Mouse (Mus musculus) lung, postnatal 36 days (tissue): ENCODE data around the gene Krt10.

Experiments
- DNase-seq: peaks from one replicate; pipeline ENCODE4 v3.0.0; 2022; ENCODE audit warnings: mixed read lengths

Krt10 gene

GRCm38 (mm10) chr11:99389264-99389663, at the start of gene Krt10:
Gene Krt10 (minus strand): TSS chr11:99389364.
- no peak for DNase-seq

- DNase-seq, result no peak
Observed at GRCm38 (mm10) chr11:99437972-99438371, 48.8 kb upstream of the Krt10 start, which contains the start of gene Krt20. Gene Krt20 (minus strand): TSS chr11:99438150.

- no peak for DNase-seq
Observed at GRCm38 (mm10) chr11:99436625-99437024, 47.5 kb upstream of the Krt10 start.

GRCm38 (mm10) chr11:99430670-99431069, 41.5 kb upstream of the Krt10 start:
- peak; percentile 2 for DNase-seq

- no peak for DNase-seq
Observed at GRCm38 (mm10) chr11:99422159-99422558, 33.0 kb upstream of the Krt10 start, which contains the start of gene Krt12. Gene Krt12 (minus strand): TSS chr11:99422259.

GRCm38 (mm10) chr11:99420586-99420985, 31.4 kb upstream of the Krt10 start:
- no peak for DNase-seq

GRCm38 (mm10) chr11:99417819-99418218, 28.7 kb upstream of the Krt10 start:
- DNase-seq, result no peak

- no peak for DNase-seq
Observed at GRCm38 (mm10) chr11:99416902-99417301, 27.7 kb upstream of the Krt10 start.

GRCm38 (mm10) chr11:99414463-99415147, 25.4 kb upstream of the Krt10 start:
- DNase-seq, result no peak

- DNase-seq, result peak; percentile 39
Observed at GRCm38 (mm10) chr11:99413247-99413646, 24.1 kb upstream of the Krt10 start.

GRCm38 (mm10) chr11:99406186-99406585, 17.0 kb upstream of the Krt10 start:
- peak; percentile 60 for DNase-seq

GRCm38 (mm10) chr11:99399956-99400549, 10.9 kb upstream of the Krt10 start:
- no peak for DNase-seq

- DNase-seq, result no peak
Observed at GRCm38 (mm10) chr11:99398832-99399231, 9.7 kb upstream of the Krt10 start.

GRCm38 (mm10) chr11:99398084-99398483, 8.9 kb upstream of the Krt10 start:
- no peak for DNase-seq

- DNase-seq, result no peak
Observed at GRCm38 (mm10) chr11:99396661-99397060, 7.5 kb upstream of the Krt10 start.

- no peak for DNase-seq
Observed at GRCm38 (mm10) chr11:99396034-99396433, 6.9 kb upstream of the Krt10 start.

GRCm38 (mm10) chr11:99392492-99392891, 3.3 kb upstream of the Krt10 start:
- no peak for DNase-seq

- no peak for DNase-seq
Observed at GRCm38 (mm10) chr11:99391375-99391774, 2.2 kb upstream of the Krt10 start.

- no peak for DNase-seq
Observed at GRCm38 (mm10) chr11:99390866-99391265, 1.7 kb upstream of the Krt10 start.

GRCm38 (mm10) chr11:99388661-99389060, 503 bp downstream of the Krt10 start:
- DNase-seq, result no peak

GRCm38 (mm10) chr11:99385813-99386721, 3.1 kb downstream of the Krt10 start:
- DNase-seq, result peak; percentile 93

- DNase-seq, result peak; percentile 83
Observed at GRCm38 (mm10) chr11:99379568-99379967, 9.6 kb downstream of the Krt10 start.

- no peak for DNase-seq
Observed at GRCm38 (mm10) chr11:99374803-99375202, 14.4 kb downstream of the Krt10 start, which contains the start of gene Krt28. Gene Krt28 (minus strand): TSS chr11:99374903.
